Mouse (Mus musculus) heart, adult 18-20 months (tissue): ENCODE results near the gene Slc26a11. TPM values are rescaled to one million over a fixed set of nuclear protein-coding genes. Genes with fewer than 3 reads are reported as not detected.

ENCODE experiments used
- DNase-seq, 2 experiments: peaks; one replicate each; pipeline ENCODE4 v3.0.0; 2021 to 2022; ENCODE audit warnings: mixed read lengths in 1 of 2
- long read RNA-seq, 2 experiments: library from polyadenylated mRNA; stranded (forward); transcript quantifications; one replicate each; pipeline ENCODE4 v2.0.0; 2021
- total RNA-seq, 2 experiments: library from RNA; stranded (reverse); gene quantifications; 2 replicates each; pipeline ENCODE4 v1.2.3; 2021

Gene Slc26a11
- 1 to 10 TPM; 3.1 TPM for total RNA-seq
- long read RNA-seq, experiment 1, partial matches to known transcripts: 0 of 2 reads
- long read RNA-seq, experiment 1, other reads (novel, unspliced or antisense): 2 of 2 reads
- long read RNA-seq, experiment 2, partial matches to known transcripts: 2 of 2 reads
- long read RNA-seq, experiment 2, other reads (novel, unspliced or antisense): 0 of 2 reads

DNA sequence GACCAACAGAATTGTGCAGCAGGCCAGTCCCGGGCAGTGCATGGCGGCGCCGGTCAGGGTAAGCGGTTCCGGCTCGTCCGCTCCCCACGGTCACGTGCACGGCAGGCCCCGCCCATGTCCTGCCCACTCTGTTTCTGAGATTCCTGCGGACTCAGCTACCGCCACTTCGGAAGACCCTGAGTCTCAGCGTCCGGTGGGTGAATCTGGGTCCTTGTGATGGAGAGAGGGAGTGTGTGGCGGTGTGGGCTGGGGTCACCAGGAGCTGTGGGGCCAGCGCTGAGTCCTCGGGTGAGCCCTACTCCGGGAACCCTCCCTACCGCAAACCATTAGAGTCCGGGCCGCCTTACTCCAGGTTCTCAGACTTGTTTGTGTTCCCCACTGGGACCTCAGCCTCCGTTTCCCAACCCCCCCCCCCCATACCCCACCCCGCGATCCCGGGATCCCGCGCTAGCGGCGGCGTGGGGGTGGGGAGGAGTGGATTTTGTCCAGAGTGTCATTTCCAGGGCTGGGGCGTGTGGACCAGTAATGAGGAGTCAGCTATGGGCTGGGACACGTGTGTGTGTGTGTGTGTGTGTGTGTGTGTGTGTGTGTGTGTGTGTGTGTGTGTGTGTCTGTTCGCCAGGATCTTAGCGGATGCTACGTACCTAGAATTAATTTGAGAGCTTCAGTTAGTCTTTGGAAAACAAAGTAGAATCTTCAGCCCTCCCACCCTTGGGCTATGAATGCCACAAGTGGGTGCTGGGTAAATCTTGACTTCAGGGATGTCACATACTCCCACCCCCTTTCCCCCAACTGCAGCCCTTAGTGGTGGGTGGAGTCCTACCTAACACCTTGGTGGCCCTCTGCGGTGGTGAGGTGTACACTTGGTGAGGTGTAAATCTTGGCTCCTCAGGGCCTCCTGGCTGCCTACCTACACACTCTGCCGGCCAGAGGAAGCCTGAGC lies at the start of gene Slc26a11, which contains the start of gene Sgsh:
Slc26a11 (plus strand) TSS at position 115 of the 943 bp plus-strand sequence.
Sgsh (minus strand) TSS at position 94 of the 943 bp plus-strand sequence.
- peak; percentile 94 to 97 for DNase-seq

DNA sequence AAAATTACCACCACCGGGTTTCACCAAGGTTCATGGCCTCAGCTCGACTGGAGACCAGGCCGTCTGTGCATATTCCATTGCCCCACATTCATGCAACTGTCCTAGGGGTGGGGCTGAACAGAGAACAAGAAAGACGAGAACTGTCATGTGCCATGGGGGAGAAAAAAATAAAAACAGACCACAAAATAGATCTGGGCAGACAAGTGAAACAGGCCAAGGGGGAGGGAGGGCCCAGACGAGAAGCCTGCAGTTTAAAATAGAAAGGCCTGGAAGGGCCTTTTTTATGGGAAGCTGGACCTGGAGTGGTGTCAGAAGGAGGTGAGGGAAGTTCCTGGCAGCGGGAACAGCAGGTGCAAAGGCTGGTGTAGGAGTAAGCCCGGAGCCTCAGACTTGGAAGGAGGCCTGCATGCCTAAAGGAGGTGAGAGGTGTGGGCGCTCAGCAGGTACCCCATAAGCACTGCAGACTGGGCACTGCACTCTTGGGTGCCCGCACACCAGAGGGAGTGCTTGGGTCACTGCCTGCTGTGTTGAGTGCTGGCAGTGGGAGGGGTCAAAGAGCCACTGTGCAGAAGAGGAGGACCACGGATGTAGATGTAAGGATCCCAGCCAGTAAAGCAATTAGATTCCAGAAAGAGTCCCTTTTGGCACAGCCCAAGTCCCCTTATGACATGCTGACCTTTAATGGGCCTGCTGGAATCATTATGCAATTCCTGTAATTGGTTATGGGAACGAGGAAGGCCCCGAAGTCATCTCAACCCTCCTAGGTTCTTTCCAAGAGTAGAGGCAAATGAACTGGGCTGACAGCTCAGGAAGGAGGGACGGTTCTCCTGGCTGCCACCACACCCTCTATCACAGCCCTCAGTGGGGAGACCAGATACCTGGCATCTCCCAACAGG lies 48.3 kb upstream of the Slc26a11 start:
- no peak for DNase-seq

DNA sequence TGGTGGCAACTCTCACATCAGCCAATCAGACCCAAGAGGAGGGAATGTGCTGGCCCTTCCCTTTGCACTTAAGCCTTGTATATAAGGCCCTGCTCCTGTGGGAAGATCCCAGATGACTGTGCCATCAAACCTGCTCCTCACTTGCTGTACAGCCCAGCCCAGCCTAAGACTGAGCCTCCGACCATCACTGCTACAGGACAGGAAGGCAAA lies 47.8 kb upstream of the Slc26a11 start, which contains the start of gene Card14:
Card14 (plus strand) TSS at position 111 of the 210 bp plus-strand sequence.
- no peak for DNase-seq

DNA sequence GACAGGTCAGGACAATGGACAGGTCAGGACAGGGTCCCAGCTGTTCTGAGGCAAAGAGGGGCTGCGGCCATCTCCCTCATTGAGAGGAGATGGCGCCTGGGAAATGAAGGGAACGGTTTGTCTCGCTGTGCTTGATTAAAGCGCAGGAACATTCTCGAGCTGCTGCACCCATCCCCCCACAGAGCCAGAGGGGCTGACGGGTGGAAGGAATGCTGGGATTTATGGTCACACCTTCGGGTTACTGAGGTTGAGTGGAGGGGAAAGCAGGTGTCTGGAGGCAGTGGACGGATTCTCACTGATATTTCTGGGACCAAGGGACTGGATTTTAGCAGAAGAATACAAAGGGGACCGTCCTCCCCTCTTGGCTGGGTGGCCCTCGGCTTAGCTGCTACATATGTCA lies 47.4 kb upstream of the Slc26a11 start:
- no peak for DNase-seq

DNA sequence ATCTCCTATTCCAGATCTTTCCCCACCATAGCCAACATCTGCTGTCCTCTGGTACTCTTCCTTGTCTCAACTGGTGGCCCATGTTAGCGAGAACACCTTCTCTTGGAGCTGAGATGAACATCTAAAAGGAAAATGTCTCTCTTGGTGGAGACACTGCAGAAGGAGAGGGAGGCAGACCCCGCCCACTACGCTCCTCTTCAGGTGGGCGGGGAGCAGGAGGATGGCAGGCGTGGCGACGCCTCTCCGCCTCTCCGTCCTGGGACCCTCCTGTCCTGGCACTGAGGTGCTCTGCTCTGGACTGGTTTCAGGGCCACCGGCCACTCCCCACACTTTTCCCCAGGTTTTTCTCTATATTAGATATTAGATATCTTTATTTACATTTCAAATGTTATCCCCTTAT lies 44.7 kb upstream of the Slc26a11 start:
- no peak for DNase-seq

DNA sequence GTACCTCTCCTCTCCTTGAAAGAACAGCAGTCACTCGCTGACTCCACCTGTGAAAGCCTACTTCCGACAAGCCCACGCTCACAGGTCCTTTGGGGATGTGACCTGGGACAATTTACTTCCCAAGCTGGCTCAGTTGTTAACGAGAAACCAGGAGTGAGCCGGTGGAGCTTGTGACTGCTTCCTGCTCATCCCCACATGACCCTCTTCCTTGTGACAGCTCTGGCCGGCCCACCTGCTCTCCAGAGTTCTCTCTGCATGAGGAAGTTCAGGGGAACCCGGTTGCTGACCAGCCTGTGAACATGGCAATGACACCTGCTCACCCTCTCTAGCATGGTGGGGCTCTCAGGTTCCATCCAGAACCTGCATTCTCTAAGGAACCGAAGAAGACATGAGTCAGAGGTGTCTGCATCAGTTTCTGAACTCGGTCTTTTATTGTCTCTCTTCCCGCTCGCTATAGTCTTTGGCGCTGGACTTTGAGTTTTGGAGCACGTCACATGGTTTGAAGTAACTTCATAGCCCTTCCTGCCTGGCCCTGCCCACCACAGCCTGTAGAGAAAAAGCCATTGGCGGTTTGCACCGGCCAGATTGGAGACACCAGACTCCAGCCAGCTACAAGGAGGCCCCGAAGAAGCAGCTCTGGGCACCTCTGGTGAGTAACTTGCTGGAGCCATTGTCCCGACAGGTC lies 41.0 kb upstream of the Slc26a11 start:
- DNase-seq: no peak

DNA sequence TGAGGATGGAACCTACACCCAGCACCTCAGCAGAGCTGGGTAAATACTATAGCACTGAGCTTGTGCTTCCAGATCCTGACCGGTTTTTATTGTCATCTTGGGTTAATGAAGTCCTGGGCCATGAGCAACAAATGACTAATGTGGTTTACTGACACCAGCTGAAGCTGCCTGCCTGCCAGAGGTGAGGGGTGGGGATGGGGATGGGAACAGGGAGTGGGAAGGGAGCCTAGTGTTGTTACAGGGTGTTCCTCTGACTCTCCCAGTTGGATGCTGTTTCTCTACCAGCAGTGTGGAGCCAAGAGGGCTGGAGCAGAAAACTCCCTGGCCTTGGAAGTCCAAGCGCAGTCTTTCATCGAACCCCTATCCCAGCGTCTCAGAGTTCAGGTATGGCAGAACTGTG lies 38.6 kb upstream of the Slc26a11 start:
- peak; percentile 18 to 58 for DNase-seq

DNA sequence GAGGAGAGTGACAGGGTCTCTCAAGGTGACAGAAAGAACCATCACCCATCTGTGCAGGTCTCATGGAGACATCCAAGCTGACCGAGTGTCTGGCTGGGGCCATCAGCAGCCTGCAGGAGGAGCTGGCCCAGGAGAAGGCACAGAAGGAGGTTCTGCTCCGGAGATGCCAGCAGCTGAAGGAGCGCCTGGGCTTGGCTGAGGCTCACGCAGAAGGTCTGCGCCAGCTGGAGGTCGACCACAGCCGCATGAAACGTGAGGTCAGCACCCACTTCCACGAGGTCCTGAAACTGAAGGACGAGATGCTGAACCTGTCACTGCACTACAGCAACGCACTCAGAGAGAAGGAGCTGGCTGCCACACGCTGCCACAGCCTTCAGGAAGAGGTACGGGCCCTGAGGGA lies 32.8 kb upstream of the Slc26a11 start:
- no peak for DNase-seq

DNA sequence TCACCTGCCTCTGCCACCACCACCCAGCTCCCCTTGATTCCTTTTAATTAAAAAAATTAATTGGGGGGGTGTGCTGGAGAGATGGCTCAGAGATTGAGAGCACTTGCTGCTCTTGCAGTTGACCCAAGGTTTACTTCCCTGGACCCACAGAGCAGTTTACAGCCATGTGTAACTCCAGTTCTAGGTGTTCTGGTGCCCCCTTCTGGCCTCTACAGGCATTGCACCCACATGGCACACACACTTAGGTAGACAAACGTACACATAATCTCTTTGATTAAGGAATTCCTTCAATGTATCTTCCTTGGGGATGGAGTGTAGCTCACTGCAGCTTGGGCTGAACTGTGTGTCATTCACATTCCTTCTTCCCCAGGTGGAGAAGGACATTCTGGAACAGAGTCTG lies 30.3 kb upstream of the Slc26a11 start:
- DNase-seq: no peak

DNA sequence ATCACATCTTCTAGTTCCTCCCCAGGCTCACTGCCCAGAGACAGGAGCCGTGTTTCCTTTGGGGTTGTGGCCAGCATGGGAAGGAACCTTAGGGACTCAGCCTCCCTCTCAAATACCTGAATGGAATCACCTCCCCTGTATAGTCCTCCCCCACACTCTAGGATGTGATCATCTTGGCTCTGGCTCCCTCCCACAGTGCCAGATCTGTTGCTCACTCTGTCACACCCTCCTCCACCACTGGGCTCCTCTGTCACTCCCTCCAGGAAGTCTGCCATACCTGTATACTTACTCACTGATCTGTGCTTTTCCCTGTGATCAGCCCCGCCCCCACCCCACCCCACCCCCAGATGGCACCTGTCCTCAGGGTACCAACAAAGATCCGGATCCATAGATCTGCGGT lies 24.8 kb upstream of the Slc26a11 start:
- no peak for DNase-seq

DNA sequence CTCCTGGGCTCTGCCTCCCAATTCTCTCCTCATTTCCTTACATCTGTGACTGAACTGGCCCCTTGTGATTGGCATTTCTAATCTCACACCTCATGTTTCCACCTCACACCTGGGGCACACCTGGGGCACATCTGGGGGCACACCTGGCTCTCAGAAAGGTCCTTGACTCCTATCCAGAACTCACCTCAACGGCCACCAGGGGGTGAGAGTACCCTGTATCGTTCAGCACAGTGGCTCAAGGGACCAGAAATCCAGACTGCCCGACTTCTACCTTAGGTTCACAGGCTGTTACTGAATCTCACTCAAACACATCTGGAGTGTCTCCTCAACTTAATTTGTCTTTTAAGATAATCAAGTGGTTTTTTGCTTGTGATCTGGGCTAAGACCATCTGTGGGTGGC lies 23.4 kb upstream of the Slc26a11 start:
- DNase-seq: no peak

DNA sequence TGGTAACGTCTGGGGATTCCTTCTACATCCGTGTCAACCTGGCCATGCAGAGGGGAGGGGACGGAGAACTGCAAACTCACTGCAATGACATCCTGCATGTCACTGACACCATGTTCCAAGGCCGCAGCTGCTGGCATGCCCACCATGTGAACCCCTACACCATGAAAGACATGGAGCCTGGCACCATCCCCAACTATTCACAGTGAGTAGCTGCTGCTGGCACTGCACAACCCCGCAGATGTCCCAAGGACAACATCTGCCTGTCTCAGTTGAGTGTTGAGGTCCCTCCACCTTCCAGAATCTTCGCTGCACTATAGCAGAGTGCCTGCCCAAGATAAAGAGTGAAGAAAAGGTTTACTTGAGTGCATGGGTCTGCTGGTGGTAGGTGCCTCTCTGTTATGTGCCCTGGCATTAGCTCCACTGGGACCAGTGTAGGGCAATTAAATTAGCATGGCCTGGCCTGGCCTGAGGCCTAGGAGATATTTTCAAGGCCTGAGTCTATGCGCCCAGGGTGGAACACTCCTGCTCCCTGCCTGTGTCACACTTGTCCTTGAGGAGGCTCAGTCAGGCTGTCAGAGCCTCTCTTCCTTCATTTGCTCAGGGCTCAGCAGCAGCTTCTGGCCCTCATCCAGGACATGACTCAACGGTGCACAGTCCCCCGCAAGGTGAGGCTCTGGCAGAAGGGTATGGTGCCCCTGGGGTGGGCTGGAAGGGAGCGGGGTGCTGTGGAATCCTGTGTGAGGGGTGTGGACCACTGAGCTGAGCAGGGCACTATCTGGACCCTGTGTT lies 16.9 kb upstream of the Slc26a11 start:
- DNase-seq: no peak

DNA sequence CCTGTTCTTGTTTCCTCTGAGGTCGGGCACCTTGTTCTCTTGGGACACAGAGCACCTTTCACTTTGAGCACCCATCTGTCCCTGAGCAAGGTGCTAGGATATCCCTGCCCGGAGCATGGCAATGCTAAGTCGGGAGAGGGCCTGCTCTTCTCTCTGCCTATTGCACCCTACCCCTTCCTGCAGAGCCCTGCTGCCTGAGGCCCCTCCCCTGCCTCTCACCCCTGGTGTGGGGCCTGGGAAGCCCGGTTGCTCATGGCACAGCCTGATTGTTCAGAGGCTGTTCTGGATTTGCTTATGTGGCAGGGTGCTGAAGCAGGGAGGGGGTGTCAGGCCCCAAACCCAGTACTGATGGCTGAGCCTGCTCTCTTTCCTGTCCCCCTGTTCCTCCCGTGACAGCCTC lies 16.2 kb upstream of the Slc26a11 start:
- DNase-seq: no peak

DNA sequence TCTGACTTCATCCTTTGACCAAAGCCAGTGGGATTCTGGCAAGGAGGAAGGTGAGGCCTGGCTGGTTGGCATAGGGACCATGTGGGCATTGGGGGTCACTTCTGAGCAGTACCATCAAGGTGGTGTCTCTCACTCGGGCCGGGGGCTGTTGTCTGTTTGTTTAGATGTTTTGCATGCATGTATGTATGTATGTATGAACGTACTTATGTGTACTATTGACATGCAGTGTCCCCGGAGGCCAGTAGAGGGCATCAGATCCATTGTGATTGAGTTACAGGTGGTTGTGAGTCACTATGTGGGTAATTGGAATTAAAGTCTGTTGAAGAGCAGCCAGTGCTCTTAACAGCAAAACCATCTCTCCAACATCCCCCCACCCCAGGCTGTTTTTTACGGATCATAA lies 15.7 kb upstream of the Slc26a11 start:
- peak; percentile 58 to 88 for DNase-seq

DNA sequence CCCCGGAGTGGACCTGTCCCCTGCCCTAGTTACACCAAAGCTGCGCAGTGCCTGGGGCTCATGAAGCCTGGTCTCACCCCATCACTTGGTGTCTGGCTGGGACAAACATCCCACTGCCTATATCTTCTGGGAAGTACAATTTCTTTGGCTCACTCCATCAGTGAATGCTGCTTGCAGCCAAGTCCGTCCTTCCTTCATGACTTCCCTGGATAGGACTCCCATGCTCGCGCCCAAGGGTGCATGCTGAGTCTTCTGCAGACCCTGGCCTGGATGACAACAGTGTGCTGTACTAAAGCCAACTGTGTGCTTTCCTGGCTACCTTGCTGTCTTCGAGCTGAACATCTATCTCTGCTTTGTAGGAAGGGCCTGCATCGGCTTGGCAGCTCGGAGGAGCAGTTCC lies 11.2 kb upstream of the Slc26a11 start:
- peak; percentile 28 to 35 for DNase-seq

DNA sequence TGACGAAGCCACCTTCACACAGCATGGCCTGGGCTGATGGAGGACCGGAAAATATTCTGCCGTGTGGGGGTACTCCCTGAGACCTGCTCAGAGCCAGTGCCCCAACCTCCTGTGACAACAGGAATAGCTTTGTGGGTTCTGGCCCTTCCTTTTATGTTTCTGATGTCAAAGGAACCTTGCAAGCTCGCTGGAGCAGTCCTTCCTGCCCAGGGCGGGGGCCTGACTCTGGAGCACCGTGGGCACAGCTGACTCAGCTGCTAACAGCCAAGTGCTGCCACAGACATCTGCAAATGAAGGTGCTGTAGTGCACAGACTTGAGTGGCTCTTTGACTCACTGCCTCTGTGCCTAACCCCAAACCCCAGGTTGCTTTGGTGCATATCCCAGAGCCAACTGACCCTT lies 10.5 kb upstream of the Slc26a11 start:
- DNase-seq: no peak

DNA sequence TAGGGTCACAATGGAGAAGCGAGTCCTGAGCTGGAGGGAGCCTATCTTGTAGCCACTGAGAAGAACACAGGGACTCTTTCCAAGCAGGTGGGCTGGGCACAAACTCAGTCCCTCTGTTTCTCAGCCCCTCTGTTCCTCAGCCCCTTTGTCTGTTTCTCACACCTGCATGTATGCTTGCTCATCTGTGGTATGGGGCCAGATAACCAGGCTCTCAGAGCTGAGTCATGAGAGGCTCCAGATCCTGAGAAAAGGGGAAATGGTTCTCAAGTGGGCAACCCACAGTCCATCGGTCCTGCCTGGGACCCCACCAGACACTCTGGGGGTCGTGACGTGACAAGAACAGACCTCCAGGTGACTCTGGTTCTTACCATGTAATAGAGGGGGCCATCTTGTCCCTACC lies 8.2 kb upstream of the Slc26a11 start:
- no peak for DNase-seq

DNA sequence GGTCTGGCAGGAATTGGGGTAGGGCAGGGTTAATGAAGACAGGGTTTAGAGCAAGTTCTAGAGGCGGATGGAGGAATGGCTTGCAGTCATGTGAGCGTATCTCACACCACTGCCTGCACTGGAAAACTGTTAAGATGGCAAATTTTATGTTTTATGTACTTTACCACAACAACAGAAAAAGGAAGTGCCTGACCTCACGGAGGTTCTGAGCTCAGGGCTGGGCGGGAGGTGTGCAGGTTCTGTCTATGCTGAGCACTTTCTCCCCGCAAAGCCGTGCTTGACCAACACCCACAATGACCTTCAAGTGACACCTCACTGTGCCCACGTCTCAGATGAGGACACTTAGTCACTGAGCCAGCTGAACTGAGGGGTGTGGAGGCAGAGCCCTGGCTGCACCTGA lies 3.2 kb upstream of the Slc26a11 start:
- DNase-seq: peak in 1 of 2 experiments; percentile 36

DNA sequence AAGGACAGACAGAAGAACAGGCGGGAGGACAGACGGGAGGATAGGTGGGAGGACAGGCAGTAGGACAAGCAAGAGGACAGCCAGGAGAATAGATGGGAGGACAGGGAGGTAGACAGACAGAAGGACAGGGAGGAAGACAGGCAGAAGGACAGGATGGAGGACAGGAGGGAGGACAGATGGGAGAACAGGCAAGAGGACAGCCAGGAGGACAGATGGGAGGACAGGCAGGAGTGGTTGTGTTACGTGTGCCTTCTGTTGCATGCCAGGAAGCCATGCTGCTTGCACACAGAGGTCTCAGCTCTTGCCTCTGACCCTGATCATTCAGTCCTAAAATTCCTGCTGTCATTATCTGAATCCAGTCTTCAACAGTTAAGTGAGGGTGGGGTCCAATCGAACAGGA lies 1.4 kb upstream of the Slc26a11 start:
- DNase-seq: no peak

DNA sequence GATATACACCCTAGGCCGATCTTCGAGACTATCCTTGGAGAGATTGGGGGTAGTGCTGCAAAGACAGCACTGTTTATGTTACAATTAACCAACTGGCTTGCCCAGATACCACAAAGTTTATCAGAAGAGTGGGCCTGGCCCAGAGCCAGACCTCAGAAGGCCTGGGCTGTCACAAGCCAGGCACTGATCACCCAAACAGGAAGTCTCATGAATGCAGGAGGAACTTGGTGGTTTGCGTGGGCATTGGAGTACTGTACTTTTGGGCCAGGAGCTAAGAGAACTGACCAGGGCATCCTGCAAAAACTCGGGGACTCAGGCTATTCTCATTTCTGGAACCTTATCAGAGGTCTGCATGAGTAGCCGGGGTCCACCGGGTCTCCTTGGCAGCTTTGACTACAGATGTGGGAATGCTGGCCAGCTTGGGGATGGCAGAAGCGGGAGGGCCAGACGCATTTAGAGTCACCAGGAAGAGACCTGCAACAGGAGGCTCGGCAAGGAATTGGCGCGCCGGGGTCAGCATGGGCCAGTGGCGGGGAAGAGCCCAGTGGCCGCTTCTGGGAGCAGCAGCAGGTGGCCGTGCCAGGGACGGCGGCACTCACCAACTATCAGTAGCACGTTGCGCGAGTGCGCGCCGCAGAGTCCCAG lies 437 bp upstream of the Slc26a11 start:
- peak; percentile 64 to 77 for DNase-seq

DNA sequence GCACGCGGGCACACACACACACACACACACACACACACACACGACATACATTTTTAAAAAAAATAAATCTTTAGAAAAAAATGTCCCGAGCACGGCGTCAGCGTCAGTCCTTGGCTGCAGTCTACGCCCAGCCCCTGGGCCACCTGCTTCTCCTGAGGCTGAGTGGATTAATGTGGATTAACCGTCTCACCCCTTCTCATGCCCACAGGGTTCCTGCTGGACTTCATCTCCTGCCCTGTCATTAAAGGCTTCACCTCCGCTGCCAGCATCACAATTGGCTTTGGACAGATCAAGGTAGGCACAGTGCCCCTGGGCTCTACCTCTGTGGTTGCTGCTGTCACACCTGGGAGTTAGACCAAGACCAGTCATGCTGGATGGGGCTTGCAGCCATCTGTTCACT lies 3.7 kb downstream of the Slc26a11 start:
- DNase-seq: no peak
